Mouse (Mus musculus): ENCODE measurements around the gene Skp2. TPM values are rescaled to one million over a fixed set of nuclear protein-coding genes. Genes with fewer than 3 reads are reported as not detected.
A peak's percentile ranks its signal among the peaks of the same experiment; 100 is the strongest.

Gene Skp2
- polyA plus RNA-seq, 1 experiment from 2014 or later = 16.5 TPM

GRCm38 (mm10) chr15:9074139-9074538 is 81.1 kb downstream of the Skp2 start:
- H3K4me2 ChIP-seq (ENCODE audit: low read depth, low read length) = peak overlapping the region; percentile 89
- H3K4me1 ChIP-seq (ENCODE audit: control insufficient read depth, low read depth, low read length) = peaks cover 52% of the 10 kb centered on the region
- no peaks in the 10 kb centered on the region for H3K27me3 ChIP-seq (ENCODE audit: control insufficient read depth, insufficient read depth, low read depth, low read length)
- no peaks in the 10 kb centered on the region for H3K9me3 ChIP-seq (replicated peaks; ENCODE audit: control insufficient read depth, low read length)
- WGBS (ENCODE audit: insufficient replicate concordance) = 7% methylated on average over 2 of the region's 2 CpGs
- no peak for ATAC-seq (ENCODE audit: low read depth)
- H3K27ac ChIP-seq (ENCODE audit: low read length) = peak overlapping the region; percentile 98
- H3K9ac ChIP-seq (ENCODE audit: low read depth, low read length) = peak overlapping the region; percentile 100
- H3K4me3 ChIP-seq (ENCODE audit: low read depth, low read length) = peak overlapping the region; percentile 100
- H3K36me3 ChIP-seq (ENCODE audit: control insufficient read depth, insufficient read depth) = no peaks in the 10 kb centered on the region

GRCm38 (mm10) chr15:9073684-9074083 is 81.5 kb downstream of the Skp2 start:
- no peak for ATAC-seq (ENCODE audit: low read depth)
- Histone ChIP-seq H3K4me3 (ENCODE audit: low read depth, low read length) (peak overlapping the region; percentile 100), H3K4me2 (ENCODE audit: low read depth, low read length) (peak overlapping the region; percentile 89), H3K27me3 (ENCODE audit: control insufficient read depth, insufficient read depth, low read depth, low read length) (no peaks in the 10 kb centered on the region), H3K4me1 (ENCODE audit: control insufficient read depth, low read depth, low read length) (peaks cover 49% of the 10 kb centered on the region), H3K9me3 (replicated peaks; ENCODE audit: control insufficient read depth, low read length) (no peaks in the 10 kb centered on the region), H3K36me3 (ENCODE audit: control insufficient read depth, insufficient read depth) (no peaks in the 10 kb centered on the region), H3K9ac (ENCODE audit: low read depth, low read length) (peak overlapping the region; percentile 100), H3K27ac (ENCODE audit: low read length) (peak overlapping the region; percentile 98)
- WGBS (ENCODE audit: insufficient replicate concordance) = 24% methylated on average over 5 of the region's 5 CpGs

GRCm38 (mm10) chr15:9073067-9073608 is 82.1 kb downstream of the Skp2 start:
- ATAC-seq (ENCODE audit: low read depth) = no peak
- H3K27me3 ChIP-seq (ENCODE audit: control insufficient read depth, insufficient read depth, low read depth, low read length) = no peaks in the 10 kb centered on the region
- 6% methylated on average over 12 of the region's 12 CpGs for WGBS (ENCODE audit: insufficient replicate concordance)
- H3K4me3 ChIP-seq (ENCODE audit: low read depth, low read length) = peak overlapping the region; percentile 100
- H3K4me2 ChIP-seq (ENCODE audit: low read depth, low read length) = peak overlapping the region; percentile 89
- peak overlapping the region; percentile 98 for H3K27ac ChIP-seq (ENCODE audit: low read length)
- no peaks in the 10 kb centered on the region for H3K36me3 ChIP-seq (ENCODE audit: control insufficient read depth, insufficient read depth)
- H3K9ac ChIP-seq (ENCODE audit: low read depth, low read length) = peak overlapping the region; percentile 100
- H3K9me3 ChIP-seq (replicated peaks; ENCODE audit: control insufficient read depth, low read length) = no peaks in the 10 kb centered on the region
- H3K4me1 ChIP-seq (ENCODE audit: control insufficient read depth, low read depth, low read length) = peaks cover 45% of the 10 kb centered on the region

GRCm38 (mm10) chr15:9072630-9073029 is 82.6 kb downstream of the Skp2 start:
- H3K9me3 ChIP-seq (replicated peaks; ENCODE audit: control insufficient read depth, low read length) = no peaks in the 10 kb centered on the region
- no peak for ATAC-seq (ENCODE audit: low read depth)
- peak overlapping the region; percentile 98 for H3K27ac ChIP-seq (ENCODE audit: low read length)
- peak overlapping the region; percentile 100 for H3K9ac ChIP-seq (ENCODE audit: low read depth, low read length)
- no peaks in the 10 kb centered on the region for H3K27me3 ChIP-seq (ENCODE audit: control insufficient read depth, insufficient read depth, low read depth, low read length)
- H3K36me3 ChIP-seq (ENCODE audit: control insufficient read depth, insufficient read depth) = no peaks in the 10 kb centered on the region
- H3K4me2 ChIP-seq (ENCODE audit: low read depth, low read length) = peak overlapping the region; percentile 89
- under 1% methylated on average over 5 of the region's 5 CpGs for WGBS (ENCODE audit: insufficient replicate concordance)
- H3K4me3 ChIP-seq (ENCODE audit: low read depth, low read length) = peak overlapping the region; percentile 100
- peaks cover 41% of the 10 kb centered on the region for H3K4me1 ChIP-seq (ENCODE audit: control insufficient read depth, low read depth, low read length)

GRCm38 (mm10) chr15:9071556-9072544 is 83.4 kb downstream of the Skp2 start:
- H3K27ac ChIP-seq (ENCODE audit: low read length) = peak overlapping the region; percentile 98
- no peaks in the 10 kb centered on the region for H3K9me3 ChIP-seq (replicated peaks; ENCODE audit: control insufficient read depth, low read length)
- H3K27me3 ChIP-seq (ENCODE audit: control insufficient read depth, insufficient read depth, low read depth, low read length) = no peaks in the 10 kb centered on the region
- H3K4me1 ChIP-seq (ENCODE audit: control insufficient read depth, low read depth, low read length) = peaks cover 38% of the 10 kb centered on the region
- peak overlapping the region; percentile 89 for H3K4me2 ChIP-seq (ENCODE audit: low read depth, low read length)
- no peak for ATAC-seq (ENCODE audit: low read depth)
- peak overlapping the region; percentile 100 for H3K4me3 ChIP-seq (ENCODE audit: low read depth, low read length)
- under 1% methylated on average over 54 of the region's 66 CpGs for WGBS (ENCODE audit: insufficient replicate concordance)
- peak overlapping the region; percentile 100 for H3K9ac ChIP-seq (ENCODE audit: low read depth, low read length)
- H3K36me3 ChIP-seq (ENCODE audit: control insufficient read depth, insufficient read depth) = no peaks in the 10 kb centered on the region

GRCm38 (mm10) chr15:9070912-9071555 is 84.2 kb downstream of the Skp2 start, which contains the start of gene Nadk2:
TSS of gene Nadk2 (plus strand) at chr15:9071260.
- under 1% methylated on average over 37 of the region's 54 CpGs for WGBS (ENCODE audit: insufficient replicate concordance)
- Histone ChIP-seq H3K4me2 (ENCODE audit: low read depth, low read length) (peak within 1 kb of the TSS; percentile 89), H3K27ac (ENCODE audit: low read length) (peak within 1 kb of the TSS; percentile 98), H3K4me1 (ENCODE audit: control insufficient read depth, low read depth, low read length) (peaks cover 29% of the 10 kb centered on the region), H3K9me3 (replicated peaks; ENCODE audit: control insufficient read depth, low read length) (no peaks in the 10 kb centered on the region), H3K36me3 (ENCODE audit: control insufficient read depth, insufficient read depth) (no peaks in the 10 kb centered on the region), H3K9ac (ENCODE audit: low read depth, low read length) (peak within 1 kb of the TSS; percentile 100), H3K27me3 (ENCODE audit: control insufficient read depth, insufficient read depth, low read depth, low read length) (no peaks in the 10 kb centered on the region), H3K4me3 (ENCODE audit: low read depth, low read length) (peak within 1 kb of the TSS; percentile 100)
- ATAC-seq (ENCODE audit: low read depth) = peak; percentile 91

- WGBS (ENCODE audit: insufficient replicate concordance) = under 1% methylated on average over 3 of the region's 3 CpGs
- Histone ChIP-seq H3K4me3 (ENCODE audit: low read depth, low read length) (peak overlapping the region; percentile 100), H3K36me3 (ENCODE audit: control insufficient read depth, insufficient read depth) (no peaks in the 10 kb centered on the region), H3K9ac (ENCODE audit: low read depth, low read length) (peak overlapping the region; percentile 86), H3K27me3 (ENCODE audit: control insufficient read depth, insufficient read depth, low read depth, low read length) (no peaks in the 10 kb centered on the region), H3K9me3 (replicated peaks; ENCODE audit: control insufficient read depth, low read length) (no peaks in the 10 kb centered on the region), H3K27ac (ENCODE audit: low read length) (peak overlapping the region; percentile 97), H3K4me1 (ENCODE audit: control insufficient read depth, low read depth, low read length) (peaks cover 23% of the 10 kb centered on the region), H3K4me2 (ENCODE audit: low read depth, low read length) (peak overlapping the region; percentile 88)
- ATAC-seq (ENCODE audit: low read depth) = peak; percentile 5
These were observed 84.9 kb downstream of the Skp2 start for GRCm38 (mm10) chr15:9070353-9070752.

- Histone ChIP-seq H3K27me3 (ENCODE audit: control insufficient read depth, insufficient read depth, low read depth, low read length) (no peaks in the 10 kb centered on the region), H3K9ac (ENCODE audit: low read depth, low read length) (no peak overlapping the region), H3K4me2 (ENCODE audit: low read depth, low read length) (peak overlapping the region; percentile 22), H3K4me1 (ENCODE audit: control insufficient read depth, low read depth, low read length) (peaks cover 14% of the 10 kb centered on the region), H3K36me3 (ENCODE audit: control insufficient read depth, insufficient read depth) (no peaks in the 10 kb centered on the region), H3K9me3 (replicated peaks; ENCODE audit: control insufficient read depth, low read length) (no peaks in the 10 kb centered on the region), H3K4me3 (ENCODE audit: low read depth, low read length) (no peak overlapping the region), H3K27ac (ENCODE audit: low read length) (peak overlapping the region; percentile 73)
- WGBS (ENCODE audit: insufficient replicate concordance) = 68% methylated on average over 4 of the region's 4 CpGs
- no peak for ATAC-seq (ENCODE audit: low read depth)
These were observed 86.3 kb downstream of the Skp2 start for GRCm38 (mm10) chr15:9068881-9069280.
